Mouse (Mus musculus) heart, adult 9 months (tissue): Measurements from ENCODE around the gene Ptprd.
A peak's percentile ranks its signal among the peaks of the same experiment; 100 is the strongest.
"Not testable (repeated sequence)": the region's sequence is repeated elsewhere in the genome, so short reads cannot be mapped to it uniquely, and the experiment has no call there.

Experiments used
- DNase-seq, 2 experiments: peaks; one replicate each; pipeline ENCODE4 v3.0.0; 2022; ENCODE audit warnings: low spot score in 2 of 2

Gene Ptprd

DNA sequence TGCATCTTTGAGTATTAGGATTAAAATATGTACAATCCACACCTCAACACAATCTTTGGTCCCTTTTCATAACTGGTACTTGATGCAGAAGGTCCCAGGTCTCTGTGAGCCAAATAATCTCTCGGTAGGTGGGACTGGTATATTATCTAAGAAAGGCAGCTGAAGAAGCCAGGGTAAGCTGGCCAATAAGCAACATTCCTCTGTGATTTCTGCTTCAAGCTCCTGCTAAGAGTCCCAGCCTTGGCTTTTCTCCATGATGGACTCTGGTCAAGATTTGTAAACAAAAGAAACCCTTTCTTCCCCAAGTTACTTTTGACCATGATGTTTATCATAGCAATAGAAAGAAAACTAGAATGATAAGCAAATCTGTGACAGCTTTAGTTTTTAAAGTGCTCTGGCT is 2012.4 kb downstream of the Ptprd start:
- peak in 1 of 2 experiments; percentile 4 for DNase-seq

GRCm38 (mm10) chr4:76194762-76195161 is 2017.0 kb downstream of the Ptprd start:
- DNase-seq: no peak

- DNase-seq: no peak
Observed at GRCm38 (mm10) chr4:76193496-76193895, 2018.3 kb downstream of the Ptprd start.

GRCm38 (mm10) chr4:76192031-76192430 is 2019.7 kb downstream of the Ptprd start:
- no peak for DNase-seq

DNA sequence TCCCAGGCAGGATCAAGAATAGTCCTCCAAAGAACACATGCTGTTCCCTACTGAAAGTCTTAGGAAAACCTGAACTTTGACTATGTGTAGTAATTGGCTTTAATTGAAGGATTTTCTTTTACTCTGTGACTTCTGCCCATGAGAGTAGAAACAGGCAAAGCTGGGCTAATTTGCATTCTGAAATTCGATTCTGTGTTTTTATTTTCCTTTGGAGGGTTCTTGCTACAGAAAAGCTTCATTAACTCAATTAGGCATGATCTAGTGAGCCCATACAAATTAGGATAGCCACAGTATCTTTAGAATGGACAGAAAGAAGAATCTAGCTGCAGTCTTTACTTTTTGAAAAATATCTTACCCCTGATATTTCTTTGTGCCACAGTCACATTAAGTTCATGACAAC is 2021.0 kb downstream of the Ptprd start:
- DNase-seq: no peak

GRCm38 (mm10) chr4:76183095-76183494 is 2028.7 kb downstream of the Ptprd start:
- DNase-seq: no peak

DNA sequence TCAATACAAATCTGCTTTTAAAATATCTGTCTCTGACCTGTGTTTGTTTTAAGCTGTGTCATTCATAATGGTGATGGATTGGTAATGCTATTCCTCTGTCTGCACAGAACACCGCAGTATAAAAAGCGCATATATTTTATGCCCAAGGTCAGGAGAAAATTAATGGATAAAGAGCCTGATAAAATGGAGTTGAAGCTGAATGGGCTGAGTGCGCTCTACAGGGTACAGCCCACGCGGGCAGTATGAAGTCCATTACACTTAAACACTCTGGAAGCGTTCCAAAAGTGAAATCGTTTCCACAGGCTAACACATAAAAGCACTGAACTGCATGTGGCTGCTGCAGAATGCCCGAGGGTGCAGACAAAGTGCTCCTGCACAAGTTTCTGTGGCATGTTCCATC is 2032.3 kb downstream of the Ptprd start:
- DNase-seq: no peak

DNA sequence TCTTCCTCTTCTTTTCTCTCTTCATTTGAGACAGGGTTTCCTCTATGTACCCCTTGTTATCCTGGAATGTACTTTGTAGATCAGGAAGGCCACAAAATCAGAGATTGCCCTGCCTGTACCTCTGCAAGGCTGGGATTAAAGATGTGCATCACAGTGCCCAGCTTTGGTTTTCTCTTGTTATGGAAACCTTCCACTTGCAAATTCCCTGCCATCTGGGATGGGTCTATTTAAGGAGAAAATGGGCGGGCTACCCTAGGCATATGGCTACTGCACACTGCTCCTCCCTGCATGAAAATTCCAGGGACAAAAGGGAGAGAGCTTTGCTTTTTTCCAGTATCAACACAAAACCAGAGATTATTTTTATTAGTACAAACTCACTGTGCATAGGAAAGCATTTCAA is 2036.7 kb downstream of the Ptprd start:
- DNase-seq: no peak

- DNase-seq: no peak
Observed at GRCm38 (mm10) chr4:76155750-76156149, 2056.0 kb downstream of the Ptprd start.

- DNase-seq: no peak
Observed at GRCm38 (mm10) chr4:76154190-76154589, 2057.6 kb downstream of the Ptprd start.

DNA sequence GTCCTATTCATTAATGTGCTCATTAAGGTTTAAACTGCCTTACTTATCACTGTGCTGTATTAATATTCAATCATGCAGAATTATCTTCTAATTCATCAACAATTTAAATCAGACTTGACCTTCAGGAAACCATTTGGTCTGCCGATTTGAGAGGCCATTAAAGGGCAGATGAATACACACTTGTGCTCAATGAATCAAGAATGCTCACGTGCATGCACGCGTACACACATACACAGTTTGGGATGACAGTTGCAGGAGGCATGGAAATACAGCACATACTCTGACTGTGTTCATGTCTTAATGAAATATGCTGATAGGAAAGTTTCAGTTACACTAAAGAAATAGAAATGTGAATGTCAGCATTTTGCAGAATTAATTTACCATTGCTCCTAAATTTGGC is 2066.8 kb downstream of the Ptprd start:
- no peak for DNase-seq

DNA sequence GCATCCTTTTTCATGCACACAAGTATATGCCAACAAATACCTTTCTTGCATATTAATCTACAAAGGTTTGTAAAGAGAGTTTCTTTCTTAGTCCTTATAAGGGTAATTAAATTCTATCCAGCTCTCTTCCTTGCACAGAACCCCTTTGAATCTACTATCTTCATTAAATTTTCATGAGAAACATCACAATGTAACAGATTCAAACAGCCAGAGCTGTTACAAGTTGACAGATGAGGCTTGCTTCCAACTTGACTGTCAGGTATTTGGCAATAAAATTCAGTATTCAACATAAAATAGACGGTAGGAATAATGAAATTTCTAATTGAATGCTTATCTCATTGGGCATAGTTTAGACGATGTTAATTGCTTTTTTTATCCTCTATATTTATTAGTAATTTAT is 2067.4 kb downstream of the Ptprd start:
- DNase-seq: no peak

GRCm38 (mm10) chr4:76137901-76138300 is 2073.9 kb downstream of the Ptprd start:
- DNase-seq: no peak

- no peak for DNase-seq
Observed at GRCm38 (mm10) chr4:76136625-76137024, 2075.1 kb downstream of the Ptprd start.

DNA sequence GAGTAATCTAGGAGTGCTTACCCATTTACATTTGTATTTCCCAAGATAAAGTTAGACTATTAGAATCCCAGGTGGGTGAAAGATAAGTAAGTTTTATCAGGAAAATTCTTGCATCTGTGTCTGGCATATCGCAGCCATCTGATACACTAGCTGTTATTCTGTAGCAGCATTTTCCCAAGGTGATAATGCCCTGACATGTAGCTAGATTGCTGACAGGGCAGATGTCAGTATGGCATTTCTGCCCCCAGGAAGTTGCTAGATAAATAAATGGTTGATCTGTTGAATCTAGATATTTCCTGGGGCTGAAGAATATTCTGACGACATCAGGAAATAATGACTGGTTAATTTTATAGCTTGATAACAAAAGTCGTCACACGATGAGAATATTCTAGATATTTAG is 2119.9 kb downstream of the Ptprd start:
- DNase-seq: no peak

DNA sequence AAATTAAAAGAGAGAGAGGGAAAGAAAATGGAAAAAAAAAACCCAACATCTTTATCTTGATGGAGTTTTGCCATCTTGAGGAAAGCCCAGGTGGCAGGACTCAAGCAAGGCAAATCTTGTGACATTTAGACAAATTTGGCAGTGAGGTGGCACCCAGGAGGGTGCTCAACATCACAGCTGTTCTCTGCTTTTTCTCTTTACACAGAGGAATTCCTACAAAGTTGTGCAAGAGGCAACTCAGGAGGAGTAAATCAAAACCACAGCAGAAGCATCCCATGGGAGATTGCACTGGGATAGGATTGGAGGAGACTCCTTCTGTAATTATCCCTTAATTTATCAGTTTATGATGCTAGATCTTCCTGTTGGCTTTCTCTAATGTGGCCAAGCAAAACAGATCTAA is 2121.9 kb downstream of the Ptprd start:
- DNase-seq: peak; percentile 18 to 29

GRCm38 (mm10) chr4:76076051-76076450 is 2135.7 kb downstream of the Ptprd start:
- no peak for DNase-seq

DNA sequence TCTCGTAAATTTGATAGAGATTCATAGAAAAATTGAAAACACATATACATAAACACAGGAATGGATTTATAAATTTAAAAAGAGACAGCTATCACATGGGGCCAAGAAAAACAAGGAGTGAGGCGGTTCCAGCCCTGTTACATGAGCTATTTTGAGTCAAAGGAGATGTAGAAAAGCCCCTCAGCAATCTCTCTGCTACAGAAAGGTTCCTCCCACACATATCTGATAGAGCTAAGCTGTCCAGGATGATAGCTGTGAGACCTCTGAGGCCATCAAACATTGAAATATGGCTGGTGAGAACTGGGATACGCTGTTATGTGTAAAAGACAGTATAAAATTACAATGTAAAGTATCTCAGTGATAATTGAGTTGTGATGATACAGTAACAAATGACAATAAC is 2138.5 kb downstream of the Ptprd start:
- DNase-seq: no peak

- no peak for DNase-seq
Observed at GRCm38 (mm10) chr4:76071720-76072119, 2140.0 kb downstream of the Ptprd start.

GRCm38 (mm10) chr4:76056836-76057235 is 2154.9 kb downstream of the Ptprd start:
- no peak for DNase-seq

DNA sequence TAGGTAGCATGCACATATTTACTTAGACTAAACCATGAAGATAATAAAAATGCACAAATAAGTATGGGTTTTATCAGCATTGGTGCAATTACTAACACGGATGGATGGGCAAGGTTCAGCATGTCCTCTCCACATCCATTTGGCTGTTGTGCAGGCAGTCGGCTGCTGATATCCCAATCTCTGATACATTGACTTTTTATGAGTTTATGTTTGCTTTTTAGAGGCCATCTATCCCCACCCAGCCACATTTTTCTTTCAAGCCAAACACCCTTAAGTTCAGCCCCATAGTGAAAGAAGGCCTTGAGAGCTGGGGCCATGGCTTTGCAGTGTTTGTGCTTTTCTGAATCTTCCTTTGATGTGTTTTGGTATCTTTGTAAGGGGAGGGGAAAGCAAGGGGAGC is 2166.1 kb downstream of the Ptprd start:
- no peak for DNase-seq

DNA sequence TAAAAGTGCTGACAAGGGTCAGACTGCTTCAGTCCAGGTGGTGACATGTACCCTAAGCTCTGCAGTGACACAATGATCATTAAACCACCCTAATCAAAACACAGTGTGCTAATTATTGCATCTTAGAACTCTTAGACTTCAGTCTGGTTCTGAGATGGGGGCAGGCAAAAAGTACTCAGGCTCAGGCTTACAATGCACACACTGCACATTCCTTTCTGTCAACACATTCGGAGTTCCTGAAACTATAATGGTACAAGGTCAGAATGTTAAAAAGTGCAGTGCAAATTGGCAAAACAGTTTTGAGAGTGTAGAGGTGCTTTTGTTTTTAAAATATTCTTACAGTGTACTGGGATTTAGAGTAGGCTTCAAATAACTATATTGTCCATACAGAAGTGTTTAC is 2167.0 kb downstream of the Ptprd start:
- DNase-seq: no peak

DNA sequence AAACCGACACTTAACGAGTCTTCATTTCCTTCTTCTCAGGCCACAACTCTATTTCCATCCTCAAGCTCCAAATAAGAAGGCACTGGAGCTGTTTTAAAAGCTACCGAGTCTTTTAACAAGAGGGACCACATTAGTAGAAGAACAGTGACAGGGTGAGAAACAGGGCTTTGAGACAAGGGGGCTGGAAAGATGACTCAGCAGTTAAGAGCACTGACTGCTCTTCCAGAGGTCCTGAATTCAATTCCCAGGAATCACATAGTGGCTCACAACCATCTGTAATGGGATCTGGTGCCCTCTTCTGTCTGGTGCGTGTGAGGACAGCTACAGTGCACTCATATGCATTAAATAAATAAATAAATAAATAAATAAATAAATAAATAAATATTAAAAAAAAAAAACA is 2174.6 kb downstream of the Ptprd start:
- DNase-seq: not testable (repeated sequence)

DNA sequence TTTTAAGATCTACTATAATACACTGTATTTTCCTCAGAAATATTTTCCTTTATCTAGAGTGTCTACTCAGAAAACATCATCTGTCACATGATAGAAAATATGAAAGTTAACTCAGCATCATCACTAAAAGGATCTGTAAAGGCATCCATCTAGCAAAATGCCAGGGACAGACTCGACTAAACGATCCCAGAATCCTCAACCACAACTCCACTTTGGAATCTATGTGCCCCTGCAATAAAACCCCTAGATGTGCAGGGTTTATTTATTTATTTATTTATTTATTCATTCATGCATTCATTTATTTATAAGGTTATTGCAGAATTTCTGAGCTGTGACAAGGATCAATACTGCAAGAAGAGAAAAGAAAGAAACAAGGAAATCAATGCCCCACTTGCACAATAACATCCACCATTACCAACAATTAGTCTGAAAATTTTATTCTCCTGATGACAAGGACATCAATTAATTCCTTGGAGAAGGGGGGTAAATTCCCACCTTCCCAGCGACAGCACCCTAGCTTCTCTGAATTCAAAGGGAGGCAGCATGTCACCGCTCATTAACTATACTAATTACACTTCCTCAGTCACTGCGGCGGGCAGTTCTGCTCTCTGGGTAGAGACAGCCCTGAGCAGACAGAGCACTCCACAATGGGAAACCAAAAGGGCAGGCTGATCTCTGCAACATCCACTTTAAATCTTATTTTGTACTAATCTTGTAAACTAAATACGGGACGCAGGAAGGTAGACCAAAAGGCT is 2186.0 kb downstream of the Ptprd start:
- DNase-seq: no peak
